In genomic region chr2:115948630-115949426, GRCm38 (mm10) we compare ENCODE assay signal across 19 mouse cellular contexts.
DNase-seq lines count a peak whose midpoint lies in the region; ATAC-seq lines count a peak whose summit lies in the region.
"Had no signal": no experiment of that assay in that cellular context is flagged by ENCODE, and none has a peak within 500 bp of the region (broad histone marks: within the 10 kb centered on the region; RNA-seq: fewer than 3 reads in every experiment).

No protein-coding gene starts in this region.

- no peak overlapping the region for H3K4me3 ChIP-seq in heart, embryonic 11.5 days (ENCODE audit: low read depth, low read length)
- no peak overlapping the region for H3K4me3 ChIP-seq in heart, embryonic 10.5 days
- no peak overlapping the region for H3K4me3 ChIP-seq in hindbrain, embryonic 13.5 days
- no peak overlapping the region for H3K4me3 ChIP-seq in hindbrain, embryonic 11.5 days (ENCODE audit: low read depth, low read length)
- H3K4me3 ChIP-seq in embryonic facial prominence, embryonic 14.5 days (ENCODE audit: low read depth, low read length) = no peak overlapping the region
- no peak overlapping the region for H3K4me3 ChIP-seq in hindbrain, embryonic 14.5 days (replicated peaks; ENCODE audit: low read length)
- H3K4me3 ChIP-seq: limb, embryonic 13.5 days; liver, embryonic 15.5 days; myocyte had no signal

- 0 out of 2 replicates have a peak, but pooled peaks have one; percentile 58 for ATAC-seq in heart, embryonic 11.5 days (replicated peaks; ENCODE audit: insufficient number of reproducible peaks, low FRiP score, low TSS enrichment)
- ATAC-seq in hindbrain, embryonic 13.5 days (ENCODE audit: low FRiP score) = peak; percentile 29; the same call in 1 of the 2 replicates
- no peak for ATAC-seq in hindbrain, embryonic 11.5 days (ENCODE audit: low FRiP score)
- peak; percentile 45; the same call in 1 of the 2 replicates for ATAC-seq in embryonic facial prominence, embryonic 14.5 days (ENCODE audit: low read depth)
- 0 out of 2 replicates have a peak, but pooled peaks have one; percentile 29 for ATAC-seq in hindbrain, embryonic 14.5 days (ENCODE audit: low FRiP score)
- no peak for ATAC-seq in erythroblast, adult 5-6 weeks (replicated peaks; ENCODE audit: low FRiP score, poor library complexity, severe bottlenecking)
- ATAC-seq: intestine, postnatal 0 days; lung, postnatal 0 days had no signal

- no peak overlapping the region; the same call in 1 of the 2 replicates for H3K4me2 ChIP-seq in heart, embryonic 11.5 days
- no peak overlapping the region for H3K4me2 ChIP-seq in hindbrain, embryonic 13.5 days
- no peak overlapping the region for H3K4me2 ChIP-seq in hindbrain, embryonic 11.5 days (replicated peaks; ENCODE audit: low read depth, low read length)
- H3K4me2 ChIP-seq in embryonic facial prominence, embryonic 14.5 days (ENCODE audit: low read depth, low read length) = no peak overlapping the region
- no peak overlapping the region for H3K4me2 ChIP-seq in hindbrain, embryonic 14.5 days (replicated peaks)
- H3K4me2 ChIP-seq: limb, embryonic 13.5 days; liver, embryonic 15.5 days had no signal

- H3K36me3 ChIP-seq in heart, embryonic 11.5 days (ENCODE audit: control insufficient read depth, insufficient read depth, low read length) = peaks cover 7% of the 10 kb centered on the region; the same call in 1 of the 2 replicates
- peaks cover 28% of the 10 kb centered on the region; the same call in 1 of the 2 replicates for H3K36me3 ChIP-seq in heart, embryonic 10.5 days
- no peaks in the 10 kb centered on the region for H3K36me3 ChIP-seq in hindbrain, embryonic 13.5 days
- H3K36me3 ChIP-seq in hindbrain, embryonic 11.5 days (ENCODE audit: control insufficient read depth, insufficient read depth, low read length) = no peaks in the 10 kb centered on the region
- H3K36me3 ChIP-seq in embryonic facial prominence, embryonic 14.5 days (ENCODE audit: control insufficient read depth, insufficient read depth, low read length) = no peaks in the 10 kb centered on the region
- H3K36me3 ChIP-seq in hindbrain, embryonic 14.5 days (replicated peaks; ENCODE audit: control insufficient read depth, insufficient read depth) = peaks cover 3% of the 10 kb centered on the region
- H3K36me3 ChIP-seq: limb, embryonic 13.5 days; liver, embryonic 15.5 days had no signal

- no peaks in the 10 kb centered on the region for H3K9me3 ChIP-seq in heart, embryonic 11.5 days (replicated peaks; ENCODE audit: control insufficient read depth, low read length)
- no peaks in the 10 kb centered on the region for H3K9me3 ChIP-seq in heart, embryonic 10.5 days
- no peaks in the 10 kb centered on the region for H3K9me3 ChIP-seq in hindbrain, embryonic 13.5 days
- H3K9me3 ChIP-seq in hindbrain, embryonic 11.5 days (ENCODE audit: control insufficient read depth, low read length) = no peaks in the 10 kb centered on the region
- no peaks in the 10 kb centered on the region for H3K9me3 ChIP-seq in embryonic facial prominence, embryonic 14.5 days (ENCODE audit: control insufficient read depth, low read length)
- no peaks in the 10 kb centered on the region for H3K9me3 ChIP-seq in hindbrain, embryonic 14.5 days (ENCODE audit: control insufficient read depth, low read length)
- H3K9me3 ChIP-seq: limb, embryonic 13.5 days; liver, embryonic 15.5 days had no signal

- no peak for DNase-seq in heart, embryonic 10.5 days (ENCODE audit: low spot score)
- DNase-seq in hindbrain, embryonic 11.5 days (ENCODE audit: low spot score) = no peak
- DNase-seq in embryonic facial prominence, embryonic 14.5 days (ENCODE audit: low spot score) = no peak
- DNase-seq in hindbrain, embryonic 14.5 days (ENCODE audit: low spot score) = no peak
- DNase-seq in testis, postnatal 10 days (ENCODE audit: low spot score) = no peak
- DNase-seq: adrenal gland, adult 2 months; cerebellum, adult 9-11 months; gastrocnemius, postnatal 10 days; heart, postnatal 36 days; kidney, postnatal 10 days; thymus, adult 2 months had no signal

- no peaks in the 10 kb centered on the region for H3K27me3 ChIP-seq in heart, embryonic 11.5 days (ENCODE audit: control insufficient read depth, insufficient read depth, low read length)
- no peaks in the 10 kb centered on the region for H3K27me3 ChIP-seq in heart, embryonic 10.5 days (ENCODE audit: insufficient read depth, poor library complexity, severe bottlenecking)
- H3K27me3 ChIP-seq in hindbrain, embryonic 13.5 days = no peaks in the 10 kb centered on the region
- H3K27me3 ChIP-seq in hindbrain, embryonic 11.5 days (ENCODE audit: control insufficient read depth, insufficient read depth, low read length) = no peaks in the 10 kb centered on the region
- H3K27me3 ChIP-seq in embryonic facial prominence, embryonic 14.5 days (replicated peaks; ENCODE audit: control insufficient read depth, insufficient read depth, low read length) = no peaks in the 10 kb centered on the region
- H3K27me3 ChIP-seq in hindbrain, embryonic 14.5 days (ENCODE audit: control insufficient read depth, insufficient read depth, low read length) = no peaks in the 10 kb centered on the region
- H3K27me3 ChIP-seq: limb, embryonic 13.5 days; liver, embryonic 15.5 days had no signal

- WGBS in heart, embryonic 11.5 days (ENCODE audit: insufficient replicate concordance) = 67% methylated on average over 7 of the region's 7 CpGs
- 62% methylated on average over 7 of the region's 7 CpGs for WGBS in heart, embryonic 10.5 days
- WGBS in hindbrain, embryonic 13.5 days = 86% methylated on average over 7 of the region's 7 CpGs
- WGBS in hindbrain, embryonic 11.5 days = 87% methylated on average over 7 of the region's 7 CpGs
- 83% methylated on average over 7 of the region's 7 CpGs for WGBS in embryonic facial prominence, embryonic 14.5 days
- WGBS in hindbrain, embryonic 14.5 days = 88% methylated on average over 7 of the region's 7 CpGs

- no peak overlapping the region for H3K9ac ChIP-seq in heart, embryonic 11.5 days (ENCODE audit: low read depth, low read length)
- H3K9ac ChIP-seq in hindbrain, embryonic 13.5 days = no peak overlapping the region
- H3K9ac ChIP-seq in hindbrain, embryonic 11.5 days (ENCODE audit: low read depth, low read length) = no peak overlapping the region
- no peak overlapping the region for H3K9ac ChIP-seq in embryonic facial prominence, embryonic 14.5 days (ENCODE audit: low read depth, low read length)
- no peak overlapping the region for H3K9ac ChIP-seq in hindbrain, embryonic 14.5 days
- H3K9ac ChIP-seq: limb, embryonic 13.5 days; liver, embryonic 15.5 days had no signal

- peaks cover 25% of the 10 kb centered on the region for H3K4me1 ChIP-seq in heart, embryonic 11.5 days (ENCODE audit: control insufficient read depth, insufficient read depth, low read length)
- peaks cover 33% of the 10 kb centered on the region for H3K4me1 ChIP-seq in heart, embryonic 10.5 days
- peaks cover 16% of the 10 kb centered on the region for H3K4me1 ChIP-seq in hindbrain, embryonic 13.5 days (replicated peaks)
- H3K4me1 ChIP-seq in hindbrain, embryonic 11.5 days (replicated peaks; ENCODE audit: control insufficient read depth, insufficient read depth, low read length) = no peaks in the 10 kb centered on the region
- peaks cover 6% of the 10 kb centered on the region; the same call in 1 of the 2 replicates for H3K4me1 ChIP-seq in embryonic facial prominence, embryonic 14.5 days (ENCODE audit: control insufficient read depth, insufficient read depth, low read length)
- no peaks in the 10 kb centered on the region for H3K4me1 ChIP-seq in hindbrain, embryonic 14.5 days (replicated peaks; ENCODE audit: control insufficient read depth, insufficient read depth, low read length)
- H3K4me1 ChIP-seq: liver, embryonic 15.5 days had no signal

- no peak overlapping the region for H3K27ac ChIP-seq in heart, embryonic 11.5 days (ENCODE audit: low read depth, low read length)
- no peak overlapping the region for H3K27ac ChIP-seq in heart, embryonic 10.5 days
- peak overlapping the region; percentile 44; the same call in 1 of the 2 replicates for H3K27ac ChIP-seq in hindbrain, embryonic 13.5 days
- no peak overlapping the region for H3K27ac ChIP-seq in hindbrain, embryonic 11.5 days (ENCODE audit: low read depth, low read length)
- no peak overlapping the region for H3K27ac ChIP-seq in embryonic facial prominence, embryonic 14.5 days (replicated peaks; ENCODE audit: low read depth, low read length)
- no peak overlapping the region for H3K27ac ChIP-seq in hindbrain, embryonic 14.5 days
- H3K27ac ChIP-seq: limb, embryonic 13.5 days; liver, embryonic 15.5 days had no signal

Comparison
In these comparisons a context has a peak if more than half of its experiments do, and no peak if none do; other contexts are left out.
1. ATAC-seq: peak in heart, embryonic 11.5 days (single experiment), hindbrain, embryonic 13.5 days (single experiment), embryonic facial prominence, embryonic 14.5 days (single experiment) and hindbrain, embryonic 14.5 days (single experiment); none in hindbrain, embryonic 11.5 days (single experiment) and erythroblast, adult 5-6 weeks (single experiment).